Mouse (Mus musculus) yolk sac, embryonic 10.5 days (tissue): ENCODE results near the gene N6amt1.
A peak's percentile ranks its signal among the peaks of the same experiment; 100 is the strongest.

Experiments
- DNase-seq: peaks from one replicate; pipeline ENCODE4 v3.0.0-alpha.2; 2017; ENCODE audit warnings: low spot score

N6amt1 gene

DNA sequence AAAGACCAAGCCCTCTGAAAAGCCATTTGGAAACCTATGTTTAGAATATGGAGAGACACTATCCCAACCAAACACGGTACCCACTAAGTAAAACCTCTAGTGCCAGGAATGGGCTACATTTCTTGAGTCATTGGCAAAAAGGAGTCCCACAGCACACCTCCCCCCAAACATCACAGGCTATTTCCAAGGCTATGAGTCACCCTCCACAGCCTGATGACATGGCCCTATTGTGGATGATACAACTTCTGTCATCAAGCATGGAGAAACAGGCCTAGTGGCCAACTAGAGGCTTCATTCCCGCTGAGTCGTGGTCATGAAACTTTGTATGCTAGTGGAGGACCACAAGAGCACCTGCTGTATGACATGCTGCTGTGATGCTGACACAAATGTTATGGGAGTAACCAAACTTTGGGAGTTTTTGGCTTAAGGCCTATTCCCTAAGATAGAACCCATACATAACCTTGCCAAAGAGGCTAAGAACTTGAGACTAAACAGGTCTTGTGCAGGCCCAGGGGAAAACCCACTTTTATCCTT, 33.5 kb downstream of the N6amt1 start:
- DNase-seq, result no peak

DNA sequence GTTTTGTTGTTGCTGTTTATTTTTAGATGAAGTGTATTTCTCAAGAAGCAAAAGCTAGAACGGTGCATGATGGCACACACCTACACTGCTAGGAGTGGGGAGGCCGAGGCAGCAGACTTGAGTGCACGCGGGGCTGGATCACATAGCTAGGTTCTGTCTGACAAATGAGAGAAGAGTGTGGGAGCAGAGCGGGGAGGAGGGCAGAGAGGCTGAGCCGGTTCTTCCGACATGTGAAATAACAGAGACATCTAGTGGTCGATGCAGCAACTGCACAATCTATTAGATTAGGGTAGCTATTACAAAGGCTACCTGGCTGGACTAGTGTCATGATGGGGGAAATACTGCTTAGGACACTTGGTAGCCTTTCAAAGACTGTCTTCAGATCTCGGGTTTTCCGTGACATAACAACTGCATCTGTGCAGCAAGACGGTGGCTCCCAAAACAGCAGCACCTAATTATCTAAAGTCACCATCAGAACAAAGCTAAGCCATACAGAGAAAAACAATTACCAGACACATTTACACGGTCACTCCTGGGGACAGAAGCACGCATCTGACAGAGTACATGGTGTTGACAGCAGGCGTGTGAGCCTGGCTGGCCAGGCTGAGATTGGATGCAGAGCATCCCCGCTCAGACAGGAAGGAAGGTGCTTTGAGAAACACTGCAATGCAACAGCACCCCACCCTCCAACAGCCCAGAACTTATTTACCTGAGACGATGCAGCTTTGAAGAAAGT, 40.0 kb downstream of the N6amt1 start:
- DNase-seq, result peak; percentile 45

DNA sequence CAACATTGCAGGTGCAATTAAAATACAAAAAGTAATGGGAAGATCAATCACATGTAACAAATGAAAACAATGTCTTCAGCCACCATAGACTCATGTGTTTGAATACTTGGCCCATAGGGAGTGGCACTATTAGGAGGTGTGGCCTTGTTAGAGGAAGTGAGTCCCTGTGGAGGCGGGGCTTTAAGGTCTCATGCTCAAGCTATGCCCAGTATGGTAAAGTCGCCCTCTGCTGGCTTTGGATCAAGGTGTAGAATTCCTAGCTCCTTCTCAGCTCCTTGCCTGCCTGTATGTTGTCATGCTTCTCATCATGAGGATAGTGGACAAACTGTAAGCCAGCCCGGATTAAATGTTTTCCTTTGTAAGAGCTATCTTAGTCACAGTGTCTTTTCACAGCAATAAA, 51.0 kb downstream of the N6amt1 start:
- DNase-seq, result peak; percentile 6
